Mouse (Mus musculus) forebrain, embryonic 15.5 days (tissue): Measurements from ENCODE around the gene Sclt1. TPM values are rescaled to one million over a fixed set of nuclear protein-coding genes. Genes with fewer than 3 reads are reported as not detected.
A peak's percentile ranks its signal among the peaks of the same experiment; 100 is the strongest.

Experiments used
- ATAC-seq: fragments of 200-750 bp; cut with Nextera tagmentation; replicated peaks from 2 replicates; pipeline ENCODE4 v1.8.0; 2017; ENCODE audit warnings: mild to moderate bottlenecking, moderate TSS enrichment, moderate library complexity
- H3K27ac ChIP-seq: fragments of 300-500 bp; sonication (generic); replicated peaks from 2 replicates; pipeline ENCODE4 v1.5.1; 2015; ENCODE audit warnings: mild to moderate bottlenecking, inconsistent platforms
- H3K27me3 ChIP-seq: fragments of 300-500 bp; sonication (generic); 2 replicates; pipeline ENCODE4 v1.6.1; 2015; ENCODE audit warnings: inconsistent platforms
- H3K36me3 ChIP-seq: fragments of 300-500 bp; sonication (generic); 2 replicates; pipeline ENCODE4 v1.6.1; 2015; ENCODE audit warnings: mild to moderate bottlenecking, inconsistent platforms
- H3K4me1 ChIP-seq: fragments of 300-500 bp; sonication (generic); 2 replicates; pipeline ENCODE4 v1.6.1; 2015; ENCODE audit warnings: inconsistent platforms
- H3K4me2 ChIP-seq: fragments of 300-500 bp; sonication (generic); replicated peaks from 2 replicates; pipeline ENCODE4 v1.6.1; 2015; ENCODE audit warnings: mild to moderate bottlenecking, inconsistent platforms
- H3K4me3 ChIP-seq: fragments of 300-500 bp; sonication (generic); 2 replicates; pipeline ENCODE4 v1.5.1; 2015; ENCODE audit warnings: mild to moderate bottlenecking, inconsistent platforms
- H3K9ac ChIP-seq: fragments of 300-500 bp; sonication (generic); replicated peaks from 2 replicates; pipeline ENCODE4 v1.6.1; 2015; ENCODE audit warnings: mild to moderate bottlenecking, inconsistent platforms
- H3K9me3 ChIP-seq: fragments of 300-500 bp; sonication (generic); 2 replicates; pipeline ENCODE4 v1.6.1; 2016; ENCODE audit warnings: inconsistent platforms
- WGBS: fragments of 180-500 bp; shearing (Covaris S2); methylation state at CpG from one replicate; pipeline ENCODE4 v1.1.7; 2015; ENCODE audit warnings: mixed read lengths; 5-methylcytosine and 5-hydroxymethylcytosine counted together
- polyA plus RNA-seq: library from polyadenylated mRNA; unstranded; fragments of >200 nt; fragmentation: Nextera tagmentation; extraction: Ambion mirVana; gene quantifications from 2 replicates; pipeline ENCODE4 v1.2.1, GENCODE M21; 2015

Gene Sclt1
- polyA plus RNA-seq, 1 experiment from 2014 or later = 22.2 TPM

- no peak overlapping the region for H3K9ac ChIP-seq
- 67% methylated on average over 7 of the region's 7 CpGs for WGBS
- no peak overlapping the region for H3K4me2 ChIP-seq
- H3K36me3 ChIP-seq = peaks cover 32% of the 10 kb centered on the region
- H3K4me1 ChIP-seq = peaks cover 9% of the 10 kb centered on the region; the same call in 1 of the 2 replicates
- no peaks in the 10 kb centered on the region for H3K27me3 ChIP-seq
- ATAC-seq = no peak
- no peak overlapping the region for H3K4me3 ChIP-seq
- no peaks in the 10 kb centered on the region for H3K9me3 ChIP-seq
- no peak overlapping the region for H3K27ac ChIP-seq
These were observed 149.5 kb downstream of the Sclt1 start for GRCm38 (mm10) chr3:41592805-41593204.

- H3K4me1 ChIP-seq = peaks cover 11% of the 10 kb centered on the region; the same call in 1 of the 2 replicates
- no peak for ATAC-seq
These were observed 150.6 kb downstream of the Sclt1 start for GRCm38 (mm10) chr3:41591651-41592170.

GRCm38 (mm10) chr3:41590695-41591559 lies 151.4 kb downstream of the Sclt1 start:
- H3K9me3 ChIP-seq = no peaks in the 10 kb centered on the region
- H3K27me3 ChIP-seq = no peaks in the 10 kb centered on the region
- H3K9ac ChIP-seq = no peak overlapping the region
- H3K4me1 ChIP-seq = peaks cover 19% of the 10 kb centered on the region; the same call in 1 of the 2 replicates
- H3K4me2 ChIP-seq = no peak overlapping the region
- peaks cover 25% of the 10 kb centered on the region for H3K36me3 ChIP-seq
- no peak overlapping the region for H3K27ac ChIP-seq
- 88% methylated on average over 20 of the region's 20 CpGs for WGBS
- no peak overlapping the region for H3K4me3 ChIP-seq
- no peak for ATAC-seq

More at GRCm38 (mm10) chr3:41591651-41592170, 150.6 kb downstream of the Sclt1 start:
- Histone ChIP-seq H3K4me2 (no peak overlapping the region), H3K4me3 (no peak overlapping the region), H3K9me3 (no peaks in the 10 kb centered on the region), H3K27ac (no peak overlapping the region), H3K9ac (no peak overlapping the region), H3K27me3 (no peaks in the 10 kb centered on the region), H3K36me3 (peaks cover 26% of the 10 kb centered on the region)
- 96% methylated on average over 14 of the region's 14 CpGs for WGBS

GRCm38 (mm10) chr3:41589988-41590387 lies 152.3 kb downstream of the Sclt1 start:
- no peak for ATAC-seq
- H3K36me3 ChIP-seq = peaks cover 25% of the 10 kb centered on the region
- H3K4me2 ChIP-seq = no peak overlapping the region
- H3K9me3 ChIP-seq = no peaks in the 10 kb centered on the region
- no peak overlapping the region for H3K9ac ChIP-seq
- H3K27ac ChIP-seq = no peak overlapping the region
- WGBS = 92% methylated on average over 4 of the region's 4 CpGs
- no peaks in the 10 kb centered on the region for H3K27me3 ChIP-seq
- no peak overlapping the region for H3K4me3 ChIP-seq
- H3K4me1 ChIP-seq = peaks cover 19% of the 10 kb centered on the region; the same call in 1 of the 2 replicates

GRCm38 (mm10) chr3:41589246-41589914 lies 152.9 kb downstream of the Sclt1 start:
- H3K27me3 ChIP-seq = no peaks in the 10 kb centered on the region
- peaks cover 20% of the 10 kb centered on the region for H3K36me3 ChIP-seq

GRCm38 (mm10) chr3:41588495-41588894 lies 153.8 kb downstream of the Sclt1 start:
- peaks cover 11% of the 10 kb centered on the region for H3K36me3 ChIP-seq
- 80% methylated on average over 8 of the region's 8 CpGs for WGBS

More at GRCm38 (mm10) chr3:41589246-41589914, 152.9 kb downstream of the Sclt1 start:
- Histone ChIP-seq H3K27ac (no peak overlapping the region), H3K9ac (no peak overlapping the region), H3K9me3 (no peaks in the 10 kb centered on the region), H3K4me2 (no peak overlapping the region), H3K4me1 (peaks cover 19% of the 10 kb centered on the region; the same call in 1 of the 2 replicates), H3K4me3 (no peak overlapping the region)
- WGBS = 79% methylated on average over 19 of the region's 19 CpGs
- ATAC-seq = no peak

GRCm38 (mm10) chr3:41587588-41587987 lies 154.7 kb downstream of the Sclt1 start:
- H3K9me3 ChIP-seq = no peaks in the 10 kb centered on the region
- H3K27me3 ChIP-seq = no peaks in the 10 kb centered on the region
- peaks cover 10% of the 10 kb centered on the region for H3K36me3 ChIP-seq
- 76% methylated on average over 6 of the region's 6 CpGs for WGBS
- H3K27ac ChIP-seq = no peak overlapping the region
- H3K4me1 ChIP-seq = peaks cover 33% of the 10 kb centered on the region
- no peak for ATAC-seq
- H3K9ac ChIP-seq = no peak overlapping the region
- no peak overlapping the region for H3K4me3 ChIP-seq
- no peak overlapping the region for H3K4me2 ChIP-seq

More at GRCm38 (mm10) chr3:41588495-41588894, 153.8 kb downstream of the Sclt1 start:
- H3K4me2 ChIP-seq = no peak overlapping the region
- H3K27me3 ChIP-seq = no peaks in the 10 kb centered on the region
- no peak overlapping the region for H3K9ac ChIP-seq
- H3K4me1 ChIP-seq = peaks cover 24% of the 10 kb centered on the region
- H3K4me3 ChIP-seq = no peak overlapping the region
- H3K27ac ChIP-seq = no peak overlapping the region
- ATAC-seq = no peak
- H3K9me3 ChIP-seq = no peaks in the 10 kb centered on the region

GRCm38 (mm10) chr3:41586917-41587316 lies 155.4 kb downstream of the Sclt1 start:
- WGBS = 87% methylated on average over 7 of the region's 7 CpGs
- H3K4me1 ChIP-seq = peaks cover 38% of the 10 kb centered on the region
- no peak for ATAC-seq

GRCm38 (mm10) chr3:41586330-41586729 lies 156.0 kb downstream of the Sclt1 start:
- ATAC-seq = no peak

More at GRCm38 (mm10) chr3:41586917-41587316, 155.4 kb downstream of the Sclt1 start:
- Histone ChIP-seq H3K4me2 (no peak overlapping the region), H3K36me3 (peaks cover 9% of the 10 kb centered on the region), H3K4me3 (no peak overlapping the region), H3K9me3 (no peaks in the 10 kb centered on the region), H3K27ac (no peak overlapping the region), H3K9ac (no peak overlapping the region), H3K27me3 (no peaks in the 10 kb centered on the region)

GRCm38 (mm10) chr3:41585548-41585947 lies 156.8 kb downstream of the Sclt1 start:
- no peaks in the 10 kb centered on the region for H3K27me3 ChIP-seq
- H3K4me3 ChIP-seq = no peak overlapping the region
- 0 out of 2 replicates have a peak, but pooled peaks cover 5% of the 10 kb centered on the region for H3K36me3 ChIP-seq
- no peak for ATAC-seq
- H3K27ac ChIP-seq = no peak overlapping the region
- no peak overlapping the region for H3K9ac ChIP-seq
- H3K4me2 ChIP-seq = no peak overlapping the region
- H3K4me1 ChIP-seq = peaks cover 51% of the 10 kb centered on the region
- 87% methylated on average over 5 of the region's 5 CpGs for WGBS
- H3K9me3 ChIP-seq = no peaks in the 10 kb centered on the region

More at GRCm38 (mm10) chr3:41586330-41586729, 156.0 kb downstream of the Sclt1 start:
- Histone ChIP-seq H3K27ac (no peak overlapping the region), H3K9ac (no peak overlapping the region), H3K4me1 (peaks cover 43% of the 10 kb centered on the region), H3K36me3 (0 out of 2 replicates have a peak, but pooled peaks cover 5% of the 10 kb centered on the region), H3K27me3 (no peaks in the 10 kb centered on the region), H3K9me3 (no peaks in the 10 kb centered on the region), H3K4me2 (no peak overlapping the region), H3K4me3 (no peak overlapping the region)
- WGBS = 54% methylated on average over 6 of the region's 6 CpGs

- no peaks in the 10 kb centered on the region for H3K36me3 ChIP-seq
- H3K9ac ChIP-seq = no peak overlapping the region
- H3K27me3 ChIP-seq = no peaks in the 10 kb centered on the region
- no peak overlapping the region for H3K4me2 ChIP-seq
- H3K4me3 ChIP-seq = no peak overlapping the region
- 48% methylated on average over 4 of the region's 4 CpGs for WGBS
- peaks cover 53% of the 10 kb centered on the region for H3K4me1 ChIP-seq
- no peaks in the 10 kb centered on the region for H3K9me3 ChIP-seq
- ATAC-seq = peak; percentile 5; the same call in 1 of the 2 replicates
- no peak overlapping the region for H3K27ac ChIP-seq
These were observed 158.7 kb downstream of the Sclt1 start for GRCm38 (mm10) chr3:41583621-41584020.

GRCm38 (mm10) chr3:41583092-41583491 lies 159.2 kb downstream of the Sclt1 start:
- H3K27me3 ChIP-seq = no peaks in the 10 kb centered on the region
- no peaks in the 10 kb centered on the region for H3K9me3 ChIP-seq
- peaks cover 53% of the 10 kb centered on the region for H3K4me1 ChIP-seq
- no peak overlapping the region for H3K9ac ChIP-seq
- no peak for ATAC-seq
- WGBS = 87% methylated on average over 14 of the region's 14 CpGs
- H3K4me3 ChIP-seq = no peak overlapping the region
- H3K36me3 ChIP-seq = no peaks in the 10 kb centered on the region
- no peak overlapping the region for H3K27ac ChIP-seq
- H3K4me2 ChIP-seq = no peak overlapping the region
